Mouse (Mus musculus): Measurements from ENCODE around the gene Hoxa4. TPM values are rescaled to one million over a fixed set of nuclear protein-coding genes. Genes with fewer than 3 reads are reported as not detected.

Hoxa4 gene
- polyA plus RNA-seq, 1 experiment = 0.44 TPM

DNA sequence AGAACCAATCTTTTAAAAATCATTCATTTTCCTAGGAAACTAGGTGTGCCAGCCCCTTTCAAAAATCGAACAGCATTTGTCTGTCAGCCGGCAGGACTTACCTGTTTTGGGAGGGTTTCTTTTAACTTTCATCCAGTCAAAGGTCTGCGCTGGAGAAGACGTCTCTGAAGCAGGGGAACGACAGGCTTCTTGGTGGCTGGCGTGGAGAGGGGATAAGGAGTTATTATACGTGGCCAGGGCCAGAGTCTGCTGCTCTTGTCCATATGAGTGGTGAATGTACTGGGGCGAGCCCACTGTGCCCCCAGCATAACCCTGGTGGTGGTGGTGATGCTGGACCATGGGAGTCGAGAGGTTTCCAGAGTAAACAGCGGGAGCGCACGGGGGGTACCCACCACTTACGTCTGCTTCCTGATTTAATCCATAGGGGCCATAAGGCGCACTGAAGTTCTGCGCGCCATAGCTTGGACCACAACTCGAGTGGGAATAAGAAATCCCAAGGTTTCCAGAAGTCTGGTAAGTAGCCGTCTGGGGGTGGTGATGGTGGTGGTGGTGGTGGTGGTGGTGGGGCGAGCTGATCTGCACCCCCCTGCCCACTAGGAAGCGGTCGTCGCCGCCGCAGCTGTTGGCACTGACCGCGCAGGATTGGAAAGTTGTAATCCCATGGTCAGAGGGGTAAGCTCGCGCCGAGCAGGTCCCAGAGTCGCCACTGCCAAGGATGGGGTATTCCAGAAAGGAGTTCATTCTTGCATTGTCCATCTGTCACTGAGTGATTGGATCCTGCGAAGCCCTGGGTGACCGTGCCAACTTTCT lies 33.9 kb downstream of the Hoxa4 start:
- Histone ChIP-seq H3K27me3 (replicated peaks) (peaks cover 75% of the 10 kb centered on the region), H3K4me3 (replicated peaks) (peak overlapping the region; percentile 93), H3K4me1 (peaks cover 45% of the 10 kb centered on the region), H3K9me3 (no peaks in the 10 kb centered on the region), H3K36me3 (replicated peaks; ENCODE audit: low read length) (no peaks in the 10 kb centered on the region)
- TF ChIP-seq GATA1 (IDR thresholded peaks at IDR 0.05; ENCODE audit: borderline replicate concordance, low read length) (no peak), FLI1 (IDR thresholded peaks at IDR 0.05; ENCODE audit: low read length) (no peak)

DNA sequence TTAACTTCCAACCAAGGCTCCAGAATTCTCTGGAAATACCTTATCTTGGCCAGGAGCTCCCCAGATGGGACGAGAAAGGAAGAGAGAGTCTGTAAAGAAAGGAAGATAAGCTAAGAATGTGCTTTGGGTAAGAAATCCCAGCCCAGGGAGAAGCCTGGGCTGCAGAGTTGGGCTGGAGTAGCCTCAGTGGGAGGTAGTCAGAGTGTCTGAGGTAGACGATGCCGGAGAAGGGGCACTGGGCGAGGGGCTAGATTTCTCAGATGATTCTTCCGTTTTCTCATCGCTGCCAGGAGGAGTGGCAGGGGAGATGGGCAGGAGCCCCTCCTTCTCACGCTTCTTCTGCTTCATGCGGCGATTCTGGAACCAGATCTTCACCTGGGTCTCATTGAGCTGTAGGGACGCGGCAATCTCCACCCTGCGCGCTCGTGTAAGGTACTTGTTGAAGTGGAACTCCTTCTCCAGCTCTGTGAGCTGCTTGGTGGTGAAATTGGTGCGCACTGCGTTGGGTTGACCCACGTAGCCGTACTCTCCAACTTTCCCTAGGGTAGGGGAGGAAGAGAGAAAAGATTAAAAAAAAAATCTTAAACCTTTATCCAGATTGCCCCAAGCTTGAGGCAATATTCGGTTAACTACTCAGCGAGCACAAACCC lies 34.9 kb downstream of the Hoxa4 start:
- Histone ChIP-seq H3K9me3 (no peaks in the 10 kb centered on the region), H3K4me3 (replicated peaks) (no peak overlapping the region), H3K27me3 (replicated peaks) (peaks cover 83% of the 10 kb centered on the region), H3K36me3 (replicated peaks; ENCODE audit: low read length) (no peaks in the 10 kb centered on the region), H3K4me1 (peaks cover 45% of the 10 kb centered on the region)
- no peak for TF ChIP-seq GATA1 (IDR thresholded peaks at IDR 0.05; ENCODE audit: borderline replicate concordance, low read length)
- TF ChIP-seq FLI1 (IDR thresholded peaks at IDR 0.05; ENCODE audit: low read length) = no peak

DNA sequence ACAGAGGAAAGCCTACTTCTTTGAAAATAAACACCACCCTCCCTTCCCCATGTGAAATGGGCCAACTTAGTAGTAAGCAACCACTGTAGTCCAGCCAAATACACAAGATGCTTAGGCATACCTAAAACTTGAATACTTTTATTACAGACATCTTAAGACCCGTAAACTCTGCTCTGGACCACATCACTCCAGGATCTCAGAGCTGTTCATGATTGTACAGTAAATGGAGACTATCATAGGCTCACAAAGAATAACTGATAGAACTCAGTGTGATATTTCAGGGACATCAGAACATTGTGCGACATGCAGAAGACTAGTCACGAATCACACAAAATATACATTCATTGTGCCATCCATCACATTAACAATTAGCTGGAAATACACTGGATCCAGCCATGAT lies 36.1 kb downstream of the Hoxa4 start:
- H3K27me3 ChIP-seq (replicated peaks) = peaks cover 87% of the 10 kb centered on the region
- no peaks in the 10 kb centered on the region for H3K9me3 ChIP-seq
- peaks cover 38% of the 10 kb centered on the region for H3K4me1 ChIP-seq
- no peak for TF ChIP-seq GATA1 (IDR thresholded peaks at IDR 0.05; ENCODE audit: borderline replicate concordance, low read length)
- TF ChIP-seq FLI1 (IDR thresholded peaks at IDR 0.05; ENCODE audit: low read length) = no peak
- H3K36me3 ChIP-seq (replicated peaks; ENCODE audit: low read length) = no peaks in the 10 kb centered on the region
- no peak overlapping the region for H3K4me3 ChIP-seq (replicated peaks)

DNA sequence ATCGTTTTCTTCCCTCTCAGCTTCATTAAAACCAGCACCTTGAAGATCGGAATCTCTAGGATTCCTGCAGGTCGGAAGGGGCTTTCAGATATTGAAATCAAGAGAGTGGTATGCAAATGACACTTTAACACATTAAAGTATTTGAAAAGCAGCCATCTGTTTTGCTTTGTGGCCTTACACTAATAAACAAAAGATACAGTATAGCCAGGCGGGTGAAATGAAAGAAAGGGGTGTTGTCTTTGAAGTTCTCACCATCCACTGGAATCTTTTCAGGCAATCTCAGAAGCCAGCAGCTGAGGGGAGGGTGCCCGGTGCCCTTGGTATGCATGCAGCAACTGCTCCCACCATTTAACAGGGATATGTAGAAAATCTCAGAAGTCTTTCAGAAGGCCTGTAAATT lies 37.5 kb downstream of the Hoxa4 start:
- Histone ChIP-seq H3K36me3 (replicated peaks; ENCODE audit: low read length) (no peaks in the 10 kb centered on the region), H3K4me3 (replicated peaks) (no peak overlapping the region), H3K9me3 (peaks cover 7% of the 10 kb centered on the region; the same call in 1 of the 2 replicates), H3K27me3 (replicated peaks) (peaks cover 90% of the 10 kb centered on the region), H3K4me1 (peaks cover 23% of the 10 kb centered on the region)
- no peak for TF ChIP-seq GATA1 (IDR thresholded peaks at IDR 0.05; ENCODE audit: borderline replicate concordance, low read length)

GRCm38 (mm10) chr6:52153270-52153669 lies 38.3 kb downstream of the Hoxa4 start:
- Histone ChIP-seq H3K9me3 (peaks cover 7% of the 10 kb centered on the region; the same call in 1 of the 2 replicates), H3K4me1 (peaks cover 16% of the 10 kb centered on the region), H3K27me3 (replicated peaks) (peaks cover 83% of the 10 kb centered on the region), H3K4me3 (replicated peaks) (no peak overlapping the region), H3K36me3 (replicated peaks; ENCODE audit: low read length) (no peaks in the 10 kb centered on the region)
- TF ChIP-seq FLI1 (IDR thresholded peaks at IDR 0.05; ENCODE audit: low read length) (no peak), GATA1 (IDR thresholded peaks at IDR 0.05; ENCODE audit: borderline replicate concordance, low read length) (no peak)

DNA sequence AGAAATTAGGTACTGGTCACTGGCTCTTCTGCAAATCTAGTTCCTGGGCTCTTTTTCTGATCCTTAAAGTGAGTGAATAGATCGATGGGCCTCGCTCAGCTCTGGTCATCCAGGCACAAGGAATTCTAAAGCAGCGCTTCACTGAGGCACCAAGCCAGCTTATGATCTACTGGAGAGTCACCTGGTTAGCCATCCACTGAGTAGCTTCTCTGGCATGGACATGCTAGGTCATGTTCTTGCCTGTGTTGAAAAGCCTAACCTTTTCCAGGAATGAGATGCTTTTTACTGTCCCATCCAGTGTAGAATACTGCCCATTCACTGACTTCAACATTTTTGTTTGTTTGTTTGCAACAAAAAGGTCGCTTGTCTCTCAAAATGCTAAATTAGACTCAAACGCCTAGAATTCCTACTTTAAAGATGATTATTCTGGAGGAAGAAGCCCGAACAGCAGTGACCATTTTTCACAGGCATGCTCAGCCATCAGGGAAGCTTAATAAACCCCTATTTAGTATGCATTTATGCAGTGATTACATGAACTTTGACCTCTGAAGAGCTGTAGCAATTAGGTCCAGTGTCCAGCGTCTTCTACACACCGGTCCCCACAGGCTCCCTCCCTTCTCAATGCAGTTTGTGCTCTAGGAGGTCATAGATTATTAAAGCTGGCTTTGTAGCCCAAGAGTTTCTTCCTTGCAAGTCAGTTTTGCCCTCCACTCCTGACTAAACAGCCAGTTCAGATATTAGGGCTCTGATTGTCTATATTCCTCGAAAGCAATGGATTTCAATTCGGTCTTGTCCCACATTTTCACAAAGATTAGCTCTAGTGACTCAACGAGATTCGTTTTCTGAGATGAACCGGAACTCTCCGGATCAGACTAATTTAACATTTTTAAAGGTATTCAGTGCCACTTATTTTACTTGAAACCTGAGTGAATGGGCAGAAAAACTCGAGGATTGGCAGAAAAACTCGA lies 39.0 kb downstream of the Hoxa4 start:
- Histone ChIP-seq H3K27me3 (replicated peaks) (peaks cover 78% of the 10 kb centered on the region), H3K36me3 (replicated peaks; ENCODE audit: low read length) (no peaks in the 10 kb centered on the region), H3K9me3 (peaks cover 7% of the 10 kb centered on the region; the same call in 1 of the 2 replicates), H3K4me3 (replicated peaks) (no peak overlapping the region), H3K4me1 (peaks cover 9% of the 10 kb centered on the region)
- TF ChIP-seq FLI1 (IDR thresholded peaks at IDR 0.05; ENCODE audit: low read length) (no peak), GATA1 (IDR thresholded peaks at IDR 0.05; ENCODE audit: borderline replicate concordance, low read length) (no peak)

DNA sequence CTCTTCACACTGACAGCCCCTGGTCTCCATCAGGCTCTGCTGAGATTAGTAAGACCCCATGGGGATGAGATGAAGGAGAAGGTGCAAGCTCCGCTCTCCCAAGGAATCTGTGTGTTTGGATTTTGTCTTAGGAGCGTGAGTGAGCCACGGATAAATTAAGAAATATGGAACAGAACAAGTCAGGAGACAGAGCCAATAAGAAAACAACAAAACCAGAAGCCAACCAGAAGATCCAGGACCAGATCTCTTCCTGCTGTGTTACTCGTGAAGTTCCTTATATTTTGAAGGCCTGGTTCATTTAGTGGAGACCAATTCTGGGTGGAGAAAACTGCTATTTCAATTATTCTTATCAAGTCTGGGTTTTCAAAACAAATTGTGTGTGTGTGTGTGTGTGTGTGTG lies 40.0 kb downstream of the Hoxa4 start:
- H3K4me1 ChIP-seq = peaks cover under 1% of the 10 kb centered on the region; the same call in 1 of the 2 replicates
- no peak overlapping the region for H3K4me3 ChIP-seq (replicated peaks)
- H3K27me3 ChIP-seq (replicated peaks) = peaks cover 77% of the 10 kb centered on the region
- peaks cover 7% of the 10 kb centered on the region; the same call in 1 of the 2 replicates for H3K9me3 ChIP-seq
- no peaks in the 10 kb centered on the region for H3K36me3 ChIP-seq (replicated peaks; ENCODE audit: low read length)
- TF ChIP-seq GATA1 (IDR thresholded peaks at IDR 0.05; ENCODE audit: borderline replicate concordance, low read length) = no peak
- TF ChIP-seq FLI1 (IDR thresholded peaks at IDR 0.05; ENCODE audit: low read length) = no peak

- Histone ChIP-seq H3K9me3 (peaks cover 7% of the 10 kb centered on the region; the same call in 1 of the 2 replicates), H3K27me3 (replicated peaks) (peaks cover 70% of the 10 kb centered on the region), H3K4me1 (no peaks in the 10 kb centered on the region), H3K36me3 (replicated peaks; ENCODE audit: low read length) (no peaks in the 10 kb centered on the region), H3K4me3 (replicated peaks) (no peak overlapping the region)
- TF ChIP-seq FLI1 (IDR thresholded peaks at IDR 0.05; ENCODE audit: low read length) = no peak
- TF ChIP-seq GATA1 (IDR thresholded peaks at IDR 0.05; ENCODE audit: borderline replicate concordance, low read length) = no peak
Observed at GRCm38 (mm10) chr6:52150401-52150966, 41.1 kb downstream of the Hoxa4 start.

Other genes starting within 250 kb of the Hoxa4 start
- 4.2 and 23.0 TPM in 2 replicates for gene Skap2, start 179.2 kb downstream of the Hoxa4 start, polyA plus RNA-seq (2012; ENCODE audit: insufficient read depth, low replicate concordance)
- gene Hoxa1, start 33.4 kb downstream of the Hoxa4 start, polyA plus RNA-seq (2012; ENCODE audit: insufficient read depth, low replicate concordance) = 0.09 TPM in 1 of 2 replicates, not detected in the other
- not detected in 2 replicates for gene Hoxa2, start 26.9 kb downstream of the Hoxa4 start, polyA plus RNA-seq (2012; ENCODE audit: insufficient read depth, low replicate concordance)
- gene 5730596B20Rik, start 14.3 kb downstream of the Hoxa4 start, polyA plus RNA-seq (2012; ENCODE audit: insufficient read depth, low replicate concordance) = not detected in 2 replicates
- gene Hoxa5, start 12.8 kb upstream of the Hoxa4 start, polyA plus RNA-seq (2012; ENCODE audit: insufficient read depth, low replicate concordance) = 0.46 TPM in 1 of 2 replicates, not detected in the other
- not detected in 2 replicates for gene Hoxa6, start 17.0 kb upstream of the Hoxa4 start, polyA plus RNA-seq (2012; ENCODE audit: insufficient read depth, low replicate concordance)
- 0.21 TPM in 1 of 2 replicates, not detected in the other for gene Hoxa3, start 21.6 kb upstream of the Hoxa4 start, polyA plus RNA-seq (2012; ENCODE audit: insufficient read depth, low replicate concordance)
- not detected in 2 replicates for gene Gm28308, start 21.6 kb upstream of the Hoxa4 start, polyA plus RNA-seq (2012; ENCODE audit: insufficient read depth, low replicate concordance)
- gene Hoxa7, start 30.1 kb upstream of the Hoxa4 start, polyA plus RNA-seq (2012; ENCODE audit: insufficient read depth, low replicate concordance) = 2.8 and 3.2 TPM in 2 replicates
- 3.8 TPM in 1 of 2 replicates, not detected in the other for gene Hoxa9, start 39.3 kb upstream of the Hoxa4 start, polyA plus RNA-seq (2012; ENCODE audit: insufficient read depth, low replicate concordance)
- gene Hoxa10, start 49.1 kb upstream of the Hoxa4 start, polyA plus RNA-seq (2012; ENCODE audit: insufficient read depth, low replicate concordance) = 0.10 TPM in 1 of 2 replicates, not detected in the other
- gene Hoxa11, start 54.1 kb upstream of the Hoxa4 start, polyA plus RNA-seq (2012; ENCODE audit: insufficient read depth, low replicate concordance) = not detected in 2 replicates
- gene Hoxa13, start 69.1 kb upstream of the Hoxa4 start, polyA plus RNA-seq (2012; ENCODE audit: insufficient read depth, low replicate concordance) = not detected in 2 replicates
- not detected in 2 replicates for gene Evx1, start 121.7 kb upstream of the Hoxa4 start, polyA plus RNA-seq (2012; ENCODE audit: insufficient read depth, low replicate concordance)